Mouse (Mus musculus) thymus, adult 2 months (tissue): ENCODE results near the gene 1110032A03Rik.

Experiments
- CTCF ChIP-seq: fragments of 200-500 bp; IDR thresholded peaks from 2 replicates; pipeline ENCODE4 v1.5.1; 2012; ENCODE audit warnings: mild to moderate bottlenecking, control low read depth, low read length, moderate library complexity, borderline replicate concordance; ENCODE audit not compliant: control insufficient read depth, poor library complexity, insufficient read depth; ENCODE audit errors: extremely low read depth
- POLR2A ChIP-seq: fragments of 200-500 bp; IDR thresholded peaks from 2 replicates; pipeline ENCODE4 v1.6.1; 2012; ENCODE audit warnings: mild to moderate bottlenecking, low read length, control low read depth, moderate library complexity; ENCODE audit not compliant: control insufficient read depth, poor library complexity, insufficient read depth; ENCODE audit errors: extremely low read depth

DNA sequence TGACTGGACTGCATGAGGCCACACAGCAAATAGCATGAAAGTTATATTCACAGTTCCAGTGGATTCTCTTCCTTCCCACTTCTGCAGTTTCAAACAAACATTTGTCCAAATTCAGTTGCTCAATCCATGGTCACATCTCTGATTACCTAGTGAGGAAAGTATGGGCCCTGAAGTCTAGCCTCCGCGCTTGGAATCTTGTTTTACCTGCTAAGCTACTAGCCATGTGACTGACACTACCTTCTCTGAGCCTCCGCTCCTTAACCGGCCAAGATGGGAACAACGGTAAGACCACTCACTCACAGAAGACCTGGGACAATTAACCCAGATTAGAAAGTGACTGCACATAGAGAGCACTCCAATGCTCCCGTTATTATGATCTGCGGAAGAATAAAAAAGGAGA, 29.5 kb downstream of the 1110032A03Rik start:
- TF ChIP-seq CTCF (no peak), POLR2A (no peak)
